In genomic region chr15:91702991-91703715, GRCm38 (mm10) we compare ENCODE assay signal across 9 mouse cellular contexts. TPM values are rescaled to one million over a fixed set of nuclear protein-coding genes. Genes with fewer than 3 reads are reported as not detected.
A peak's percentile ranks its signal among the peaks of the same experiment; 100 is the strongest.
DNase-seq lines count a peak whose midpoint lies in the region; ATAC-seq and TF ChIP-seq lines count a peak whose summit lies in the region.
"Had no signal": no experiment of that assay in that cellular context is flagged by ENCODE, and none has a peak within 500 bp of the region (broad histone marks: within the 10 kb centered on the region; RNA-seq: fewer than 3 reads in every experiment).

No protein-coding gene starts in this region.

- no peak overlapping the region for H3K4me2 ChIP-seq in neural tube, embryonic 11.5 days (ENCODE audit: low read depth)
- no peak overlapping the region for H3K4me2 ChIP-seq in forebrain, postnatal 0 days (ENCODE audit: low read depth)
- no peak overlapping the region for H3K4me2 ChIP-seq in hindbrain, embryonic 14.5 days (replicated peaks)
- H3K4me2 ChIP-seq in liver, postnatal 0 days (ENCODE audit: low read depth, low read length) = no peak overlapping the region
- H3K4me2 ChIP-seq: limb, embryonic 12.5 days had no signal

- no peaks in the 10 kb centered on the region for H3K36me3 ChIP-seq in neural tube, embryonic 11.5 days (ENCODE audit: control insufficient read depth, insufficient read depth, low read length)
- H3K36me3 ChIP-seq in forebrain, postnatal 0 days (ENCODE audit: insufficient read depth) = no peaks in the 10 kb centered on the region
- H3K36me3 ChIP-seq in hindbrain, embryonic 14.5 days (replicated peaks; ENCODE audit: control insufficient read depth, insufficient read depth) = no peaks in the 10 kb centered on the region
- peaks cover 2% of the 10 kb centered on the region; the same call in 1 of the 2 replicates for H3K36me3 ChIP-seq in liver, postnatal 0 days (replicated peaks; ENCODE audit: insufficient read depth, low read length)
- H3K36me3 ChIP-seq: limb, embryonic 12.5 days had no signal

- no peak for TF ChIP-seq CTCF in brain, embryonic 14.5 days (IDR thresholded peaks at IDR 0.05; ENCODE audit: borderline replicate concordance, extremely low read depth, insufficient read depth, insufficient read length)
- TF ChIP-seq CTCF in forebrain, postnatal 0 days (IDR thresholded peaks at IDR 0.05; ENCODE audit: low read depth) = no peak
- TF ChIP-seq CTCF in liver, postnatal 0 days (IDR thresholded peaks at IDR 0.05; ENCODE audit: low read depth) = peak; percentile 28; the same call in 1 of the 2 replicates

- peak; percentile 21 for DNase-seq in neural tube, embryonic 11.5 days (ENCODE audit: low spot score)
- DNase-seq in neural tube, embryonic 10.5 days (ENCODE audit: extremely low spot score, low spot score) = no peak
- DNase-seq in brain, embryonic 14.5 days (ENCODE audit: low read depth) = peak; percentile 60
- DNase-seq in forebrain, postnatal 0 days = peak; percentile 29
- no peak for DNase-seq in hindbrain, embryonic 14.5 days (ENCODE audit: low spot score)
- DNase-seq in liver, postnatal 0 days = peak; percentile 20
- no peak for DNase-seq in thymus, postnatal 0 days (ENCODE audit: low spot score)

- no peak overlapping the region for H3K9ac ChIP-seq in neural tube, embryonic 11.5 days (ENCODE audit: low read length)
- no peak overlapping the region for H3K9ac ChIP-seq in forebrain, postnatal 0 days
- H3K9ac ChIP-seq in hindbrain, embryonic 14.5 days = no peak overlapping the region
- H3K9ac ChIP-seq in liver, postnatal 0 days (replicated peaks) = no peak overlapping the region
- H3K9ac ChIP-seq: limb, embryonic 12.5 days had no signal

- TF ChIP-seq EP300 in liver, postnatal 0 days (IDR thresholded peaks at IDR 0.05; ENCODE audit: low read depth) = no peak

- H3K4me3 ChIP-seq in neural tube, embryonic 11.5 days (ENCODE audit: low read depth, low read length) = no peak overlapping the region
- H3K4me3 ChIP-seq in forebrain, postnatal 0 days (ENCODE audit: low read depth, low read length) = no peak overlapping the region
- no peak overlapping the region for H3K4me3 ChIP-seq in hindbrain, embryonic 14.5 days (replicated peaks; ENCODE audit: low read length)
- no peak overlapping the region for H3K4me3 ChIP-seq in liver, postnatal 0 days (ENCODE audit: low read depth, low read length)
- H3K4me3 ChIP-seq: limb, embryonic 12.5 days had no signal

- no peaks in the 10 kb centered on the region for H3K9me3 ChIP-seq in neural tube, embryonic 11.5 days (ENCODE audit: control insufficient read depth, low read length)
- H3K9me3 ChIP-seq in forebrain, postnatal 0 days (ENCODE audit: low read length) = no peaks in the 10 kb centered on the region
- no peaks in the 10 kb centered on the region for H3K9me3 ChIP-seq in hindbrain, embryonic 14.5 days (ENCODE audit: control insufficient read depth, low read length)
- H3K9me3 ChIP-seq in liver, postnatal 0 days (ENCODE audit: low read length) = no peaks in the 10 kb centered on the region
- H3K9me3 ChIP-seq: limb, embryonic 12.5 days had no signal

- no peaks in the 10 kb centered on the region for H3K4me1 ChIP-seq in neural tube, embryonic 11.5 days (ENCODE audit: control insufficient read depth, insufficient read depth, low read length)
- H3K4me1 ChIP-seq in forebrain, postnatal 0 days (ENCODE audit: insufficient read depth) = 0 out of 2 replicates have a peak, but pooled peaks cover 5% of the 10 kb centered on the region
- no peaks in the 10 kb centered on the region; the same call in 1 of the 2 replicates for H3K4me1 ChIP-seq in hindbrain, embryonic 14.5 days (replicated peaks; ENCODE audit: control insufficient read depth, insufficient read depth, low read length)
- no peaks in the 10 kb centered on the region for H3K4me1 ChIP-seq in liver, postnatal 0 days (ENCODE audit: insufficient read depth)
- H3K4me1 ChIP-seq: limb, embryonic 12.5 days had no signal

- 53% methylated on average over 8 of the region's 8 CpGs for WGBS in neural tube, embryonic 11.5 days
- WGBS in forebrain, postnatal 0 days = 29% methylated on average over 8 of the region's 8 CpGs
- WGBS in hindbrain, embryonic 14.5 days = 34% methylated on average over 8 of the region's 8 CpGs
- 35% methylated on average over 8 of the region's 8 CpGs for WGBS in liver, postnatal 0 days (ENCODE audit: insufficient replicate concordance)

- ATAC-seq in neural tube, embryonic 11.5 days (ENCODE audit: insufficient read depth, low FRiP score, low TSS enrichment) = no peak
- peak; percentile 83 for ATAC-seq in forebrain, postnatal 0 days
- peak; percentile 64; the same call in 1 of the 2 replicates for ATAC-seq in hindbrain, embryonic 14.5 days (ENCODE audit: low FRiP score)
- ATAC-seq in liver, postnatal 0 days = peak; percentile 67
- peak; percentile 73 for ATAC-seq in neutrophil, adult 5-6 weeks (ENCODE audit: extremely low read depth, insufficient number of reproducible peaks, low FRiP score, poor library complexity, severe bottlenecking)

- H3K27me3 ChIP-seq in neural tube, embryonic 11.5 days (ENCODE audit: control insufficient read depth, insufficient read depth, low read length) = no peaks in the 10 kb centered on the region
- H3K27me3 ChIP-seq in forebrain, postnatal 0 days (ENCODE audit: insufficient read depth, low read length) = no peaks in the 10 kb centered on the region
- no peaks in the 10 kb centered on the region for H3K27me3 ChIP-seq in hindbrain, embryonic 14.5 days (ENCODE audit: control insufficient read depth, insufficient read depth, low read length)
- H3K27me3 ChIP-seq in liver, postnatal 0 days (ENCODE audit: insufficient read depth, low read length) = no peaks in the 10 kb centered on the region
- H3K27me3 ChIP-seq: limb, embryonic 12.5 days had no signal

- no peak overlapping the region for H3K27ac ChIP-seq in neural tube, embryonic 11.5 days (ENCODE audit: low read depth, low read length)
- H3K27ac ChIP-seq in forebrain, postnatal 0 days (ENCODE audit: low read depth, low read length) = no peak overlapping the region; the same call in 1 of the 2 replicates
- H3K27ac ChIP-seq in hindbrain, embryonic 14.5 days = no peak overlapping the region
- no peak overlapping the region for H3K27ac ChIP-seq in liver, postnatal 0 days (ENCODE audit: low read depth)
- H3K27ac ChIP-seq: limb, embryonic 12.5 days had no signal

- no peak for TF ChIP-seq POLR2A in brain, embryonic 14.5 days (IDR thresholded peaks at IDR 0.05; ENCODE audit: borderline replicate concordance, extremely low read depth, insufficient read depth, insufficient read length, poor library complexity, severe bottlenecking)

RNA-seq across cellular contexts. Expression of gene Lrrk2, which starts 30.2 kb away (rescaled TPM):
- 1.9 and 2.9 TPM in 2 replicates for polyA plus RNA-seq in neural tube, embryonic 11.5 days (2014; fragmentation: Nextera tagmentation; extraction: Ambion mirVana)
- 1.2 and 2.3 TPM in 2 replicates for polyA plus RNA-seq in brain, embryonic 14.5 days (2012; rRNA removed)
- 4.2 and 4.5 TPM in 2 replicates for total RNA-seq in forebrain, postnatal 0 days (2014; rRNA removed)
- polyA plus RNA-seq in forebrain, postnatal 0 days (2015; fragmentation: Nextera tagmentation; extraction: Ambion mirVana) = 1.1 and 1.7 TPM in 2 replicates
- polyA plus RNA-seq in hindbrain, embryonic 14.5 days (2014; fragmentation: Nextera tagmentation; extraction: Ambion mirVana) = 3.4 and 4.3 TPM in 2 replicates
- 1.8 and 2.8 TPM in 2 replicates for polyA plus RNA-seq in liver, postnatal 0 days (2015; fragmentation: Nextera tagmentation; extraction: Ambion mirVana)
- 298 and 325 TPM in 2 replicates for total RNA-seq in neutrophil, adult 5-6 weeks (2017)
- polyA plus RNA-seq in thymus, postnatal 0 days (2015; fragmentation: Nextera tagmentation; extraction: Ambion mirVana) = 0.92 and 1.1 TPM in 2 replicates

Comparison
In these comparisons a context has a peak if more than half of its experiments do, and no peak if none do; other contexts are left out.
1. DNase-seq: peak in neural tube, embryonic 11.5 days (single experiment), brain, embryonic 14.5 days (single experiment), forebrain, postnatal 0 days (single experiment) and liver, postnatal 0 days (single experiment); none in neural tube, embryonic 10.5 days (single experiment), hindbrain, embryonic 14.5 days (single experiment) and thymus, postnatal 0 days (single experiment).